Mouse (Mus musculus) spleen, adult 2 months (tissue): ENCODE measurements around the gene Eral1.

Experiments used
- CTCF ChIP-seq: fragments of 200-500 bp; IDR thresholded peaks from 2 replicates; pipeline ENCODE4 v1.5.1; 2011; ENCODE audit warnings: mild to moderate bottlenecking, inconsistent platforms; ENCODE audit not compliant: insufficient read depth, insufficient read length, insufficient replicate concordance; ENCODE audit errors: extremely low read depth
- POLR2A ChIP-seq: fragments of 200-500 bp; IDR thresholded peaks from 2 replicates; pipeline ENCODE4 v1.6.1; 2011; ENCODE audit warnings: low read depth, low read length, inconsistent platforms

GRCm38 (mm10) chr11:78083595-78083994, 3.4 kb upstream of the Eral1 start:
- TF ChIP-seq CTCF (no peak), POLR2A (no peak)
